Mouse (Mus musculus) neural tube, embryonic 10.5 days (tissue): ENCODE data around the gene Hmx3.
A peak's percentile ranks its signal among the peaks of the same experiment; 100 is the strongest.

Experiments used
- DNase-seq: peaks from one replicate; pipeline ENCODE4 v3.0.0-alpha.2; 2017; ENCODE audit warnings: low spot score; ENCODE audit errors: extremely low spot score

The Hmx3 gene

GRCm38 (mm10) chr7:131556116-131556515 lies 13.4 kb downstream of the Hmx3 start:
- no peak for DNase-seq

GRCm38 (mm10) chr7:131556541-131557271 lies 14.0 kb downstream of the Hmx3 start:
- DNase-seq = peak; percentile 68

GRCm38 (mm10) chr7:131557751-131558150 lies 15.1 kb downstream of the Hmx3 start:
- no peak for DNase-seq

- DNase-seq = peak; percentile 91
Measured at GRCm38 (mm10) chr7:131559986-131560696, 17.5 kb downstream of the Hmx3 start, which contains the start of gene Bub3. Gene Bub3 (plus strand): TSS chr7:131560222.

- no peak for DNase-seq
Measured at GRCm38 (mm10) chr7:131560697-131561042, 18.0 kb downstream of the Hmx3 start.

GRCm38 (mm10) chr7:131575246-131575645 lies 32.6 kb downstream of the Hmx3 start:
- no peak for DNase-seq

- no peak for DNase-seq
Measured at GRCm38 (mm10) chr7:131582178-131582577, 39.5 kb downstream of the Hmx3 start.

GRCm38 (mm10) chr7:131585551-131585950 lies 42.9 kb downstream of the Hmx3 start:
- DNase-seq = no peak
